Mouse (Mus musculus) naive thymus-derived CD4-positive, alpha-beta T cell, adult 2 months (primary cell): ENCODE measurements around the gene a.
"Not testable (repeated sequence)": the region's sequence is repeated elsewhere in the genome, so short reads cannot be mapped to it uniquely, and the experiment has no call there.

Experiments
- DNase-seq: peaks from one replicate; pipeline ENCODE4 v3.0.0-alpha.2; 2011; ENCODE audit warnings: low read depth

Gene a

DNA sequence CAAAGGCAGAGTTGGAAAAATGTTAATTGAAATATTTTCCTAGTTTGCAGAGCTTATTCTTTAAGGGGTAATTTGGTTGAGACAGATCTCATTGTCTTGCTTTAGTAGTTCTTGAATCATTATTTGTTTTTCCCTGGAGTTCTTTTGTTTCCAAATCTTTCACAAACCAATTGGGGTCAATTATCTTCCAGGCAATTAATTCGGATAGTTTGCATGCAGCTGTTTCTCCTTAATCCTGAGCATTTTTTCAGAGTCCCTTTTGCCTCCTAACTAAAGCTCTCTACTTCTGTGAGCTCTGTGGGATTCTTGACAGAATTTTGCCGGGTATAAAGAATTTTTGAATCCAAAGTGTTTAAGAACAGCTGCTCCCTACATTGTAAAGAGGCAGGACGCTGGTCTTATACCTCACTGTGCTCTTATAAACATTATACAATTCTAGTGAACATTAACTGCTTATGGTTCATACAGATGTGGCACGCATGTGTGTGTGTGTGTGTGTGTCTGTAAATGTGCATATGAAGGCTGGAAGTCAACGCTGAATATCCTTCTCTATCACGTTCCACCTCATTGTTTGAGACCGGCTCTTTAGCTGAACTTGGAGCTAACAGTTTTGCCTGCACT, 134.3 kb downstream of the a start:
- DNase-seq: no peak

DNA sequence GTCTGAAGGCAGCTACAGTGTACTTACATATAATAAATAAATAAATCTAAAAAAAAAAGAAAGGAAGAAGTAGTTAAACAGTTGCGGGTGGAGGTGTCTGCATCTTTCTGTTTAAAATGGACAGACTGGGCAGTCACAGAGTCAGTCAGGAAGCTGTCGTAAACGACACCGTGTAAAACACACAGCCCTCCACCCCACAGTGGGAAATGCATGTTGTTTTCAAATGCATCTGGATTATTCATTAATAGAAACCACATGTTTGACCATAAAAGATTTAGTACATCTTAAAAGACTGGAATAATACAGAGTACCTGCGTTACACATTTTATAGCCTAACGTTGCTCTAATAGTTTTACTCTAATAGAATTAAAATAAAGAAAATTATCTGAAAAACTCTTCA, 135.6 kb downstream of the a start:
- DNase-seq: no peak

DNA sequence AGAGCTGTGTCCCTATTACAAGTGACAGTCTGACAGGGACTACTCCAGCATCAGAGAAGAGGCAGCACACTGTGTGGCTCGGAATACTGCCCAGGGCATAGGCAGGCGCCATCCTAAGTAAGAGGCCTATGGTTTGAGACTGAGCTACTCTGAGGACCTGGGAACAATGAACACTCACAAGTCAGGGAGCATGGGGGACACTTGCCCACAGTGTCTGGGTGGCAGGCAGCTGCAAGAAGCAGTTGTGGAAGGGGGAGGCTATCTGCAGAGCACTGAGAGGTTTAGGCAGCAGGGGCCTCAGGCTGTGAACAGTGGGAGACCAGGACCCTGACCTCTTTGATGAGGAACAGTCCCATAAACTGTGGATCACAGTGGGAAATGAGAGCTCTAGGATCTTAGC, 137.1 kb downstream of the a start:
- DNase-seq: no peak

DNA sequence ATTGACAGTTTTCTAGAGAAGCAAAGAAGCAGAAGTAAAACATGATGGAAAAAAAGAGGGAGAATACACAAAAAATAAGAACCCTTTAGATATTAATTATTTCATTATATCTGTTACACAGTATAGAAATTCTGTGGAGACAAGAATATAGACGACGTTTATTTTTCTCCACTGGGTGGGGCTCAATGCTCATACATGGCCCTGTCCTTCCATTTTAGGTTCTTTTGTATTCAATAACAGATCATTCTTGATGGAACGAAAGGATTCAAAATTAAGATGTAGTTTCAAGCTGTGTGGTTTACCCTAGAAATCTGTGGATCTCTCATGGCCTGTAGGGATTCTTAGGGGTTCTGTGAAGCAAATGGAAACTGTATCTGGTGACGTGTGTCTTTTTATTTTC, 142.7 kb downstream of the a start:
- DNase-seq: peak; percentile 65

DNA sequence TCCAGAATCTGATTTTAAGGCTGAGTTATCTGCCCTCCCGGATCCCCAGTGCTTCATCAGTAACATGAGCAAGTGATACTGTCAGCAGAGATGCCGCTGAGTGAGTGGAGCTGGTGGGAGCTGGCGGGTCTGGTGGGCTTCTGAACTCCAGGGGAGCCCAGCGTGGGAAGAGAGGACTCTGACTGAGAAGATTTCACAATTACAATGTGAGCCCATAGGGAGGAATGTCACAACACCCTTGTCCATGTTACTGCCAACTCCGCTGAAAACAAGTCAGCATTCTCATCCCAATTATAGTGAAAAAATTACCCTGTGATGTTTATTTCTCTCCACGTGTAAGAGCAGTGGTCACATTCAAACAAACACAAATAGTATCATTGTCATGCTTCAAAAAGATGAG, 144.9 kb downstream of the a start:
- DNase-seq: no peak

DNA sequence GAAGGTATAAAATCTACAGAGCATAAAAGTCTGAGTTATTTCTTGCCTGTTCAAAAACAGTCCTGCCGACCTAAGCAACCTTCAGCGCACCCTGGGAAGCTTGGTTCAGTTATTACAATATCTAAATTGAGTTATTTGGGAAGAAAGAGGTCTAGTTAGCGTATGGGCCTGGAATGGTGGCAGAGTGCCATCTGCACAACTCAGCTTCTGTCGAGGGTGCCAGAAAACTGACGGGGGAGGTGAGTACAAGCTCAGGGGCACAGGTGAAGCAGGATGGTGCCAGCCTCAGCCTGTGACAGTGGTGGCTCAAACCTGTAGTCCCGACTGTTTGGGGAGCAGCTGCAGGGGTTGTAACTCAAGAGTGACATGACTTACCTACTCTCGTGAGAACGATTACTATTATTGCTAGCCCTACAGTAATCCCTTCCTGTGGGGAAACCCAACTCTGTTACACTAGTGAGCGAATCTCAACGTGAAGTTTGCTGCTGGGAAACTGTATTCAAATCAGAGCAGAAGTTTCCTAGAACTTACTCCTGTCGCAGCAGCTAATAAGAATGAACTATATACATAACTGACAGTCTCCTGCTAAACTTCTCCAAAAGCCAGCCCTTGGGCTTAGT, 145.4 kb downstream of the a start:
- no peak for DNase-seq

DNA sequence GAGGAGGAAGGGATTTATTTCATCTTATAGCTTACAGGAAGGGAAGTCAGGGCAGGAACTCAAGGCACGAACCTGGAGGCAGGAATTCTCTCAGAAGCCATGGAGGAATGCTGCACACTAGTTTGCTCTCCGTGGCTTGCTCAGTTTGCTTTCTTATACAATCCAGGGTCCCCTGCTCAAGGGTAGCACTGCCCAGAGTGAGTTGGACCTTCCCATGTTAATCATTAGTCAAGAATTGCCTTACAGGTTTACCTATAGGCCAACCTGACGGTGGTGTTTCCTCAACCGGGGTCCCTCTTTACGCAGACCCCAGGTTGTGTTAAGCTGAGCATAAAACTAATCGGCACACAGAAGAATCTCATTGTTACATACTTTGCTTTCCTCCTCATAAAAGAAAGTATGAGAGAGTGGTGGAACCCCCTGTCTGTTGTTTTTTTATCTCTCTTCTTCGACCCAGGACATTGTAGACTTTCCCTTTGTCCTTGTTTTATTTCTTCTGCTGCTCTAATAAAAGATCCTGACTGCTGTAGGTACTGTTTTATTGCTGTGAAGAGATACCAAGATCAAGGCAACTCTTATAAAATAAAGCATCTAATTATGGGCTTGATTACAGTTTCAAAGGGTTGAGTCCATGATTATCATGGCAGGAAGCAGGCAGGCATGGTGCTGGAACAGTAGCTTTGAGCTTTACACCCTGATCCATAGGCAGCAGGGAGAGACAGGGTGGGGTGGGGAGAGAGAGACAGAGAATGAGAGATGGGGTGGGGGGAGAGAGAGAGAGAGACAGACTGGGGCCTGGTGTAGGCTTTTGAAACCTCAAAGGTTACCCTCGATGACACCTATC, 146.6 kb downstream of the a start:
- no peak for DNase-seq

DNA sequence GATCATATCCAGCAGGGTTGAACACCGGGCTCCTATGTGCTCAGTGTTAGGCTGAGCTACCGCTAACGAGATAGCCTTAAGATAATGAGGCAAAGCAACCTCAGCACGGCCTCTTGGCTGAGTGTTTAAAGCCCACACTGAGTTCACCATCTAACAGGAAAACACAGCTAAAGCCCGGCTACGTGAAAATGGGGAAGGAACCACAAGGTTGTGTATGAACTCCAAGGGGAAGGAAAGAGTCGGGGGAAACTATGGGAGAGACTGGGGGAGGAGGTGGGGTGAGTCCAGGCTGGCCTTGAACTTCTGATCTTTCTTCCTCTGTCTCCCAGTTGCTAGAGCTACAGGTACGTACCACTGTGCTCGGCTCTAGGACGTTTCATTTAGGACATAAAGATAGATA, 150.8 kb downstream of the a start:
- DNase-seq: no peak

DNA sequence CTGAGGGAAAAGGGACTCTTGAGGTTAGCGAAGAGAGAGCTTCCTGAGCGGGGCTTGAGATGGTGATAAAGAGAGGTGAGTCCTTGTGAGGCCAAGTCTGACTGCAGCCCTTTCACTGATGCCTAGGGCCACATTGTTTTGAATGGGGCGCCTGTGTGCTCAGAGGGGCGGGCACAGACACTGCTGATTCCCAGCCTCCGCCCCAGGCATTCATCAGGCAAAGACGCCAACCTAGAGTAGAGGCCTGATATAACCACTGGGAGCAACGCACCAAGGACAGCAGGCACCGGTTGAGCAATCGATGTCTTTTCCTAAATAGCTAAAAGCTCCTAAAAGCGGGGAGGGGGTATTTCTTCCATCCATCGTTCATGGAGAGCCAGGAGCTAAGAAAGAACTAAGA, 151.3 kb downstream of the a start:
- DNase-seq: no peak

DNA sequence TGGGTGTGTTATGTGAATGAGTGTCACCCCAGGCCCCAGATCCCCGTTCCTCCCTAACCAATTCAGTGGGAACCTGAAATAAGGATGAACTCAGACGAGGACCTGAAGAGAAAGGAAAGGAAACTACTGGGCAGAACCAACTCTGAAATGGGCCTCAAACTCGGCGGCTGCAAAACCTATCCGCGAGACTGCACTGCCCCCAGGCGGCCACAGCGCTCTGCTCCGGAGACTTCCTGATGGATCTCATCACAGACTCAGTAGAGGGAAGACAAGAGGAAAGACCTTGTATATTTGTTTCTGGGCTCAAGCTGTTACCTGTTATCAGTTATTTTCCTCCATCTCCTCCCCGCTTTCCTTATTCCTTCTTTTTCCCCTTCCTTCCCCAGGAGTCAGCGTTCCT, 151.9 kb downstream of the a start:
- DNase-seq: peak; percentile 64

DNA sequence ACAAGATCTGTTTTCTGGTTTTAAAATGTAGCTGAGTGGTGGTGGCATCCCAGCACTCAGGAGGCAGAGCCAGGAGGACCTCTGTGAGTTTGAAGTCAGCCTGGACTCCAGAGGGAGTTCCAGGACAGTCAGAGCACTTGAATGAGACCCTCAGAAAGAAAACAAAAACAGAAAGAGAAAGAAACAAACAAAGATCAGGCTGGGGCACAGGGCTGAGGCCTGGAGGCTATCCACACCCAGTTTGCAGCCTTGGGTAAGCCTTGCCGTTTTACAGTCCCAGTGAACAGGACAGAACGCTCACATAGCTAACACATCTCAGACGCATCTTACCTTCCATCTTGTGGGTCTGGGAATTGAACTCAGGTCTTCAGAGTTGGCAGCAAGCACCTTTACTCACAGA, 155.7 kb downstream of the a start:
- DNase-seq: no peak

DNA sequence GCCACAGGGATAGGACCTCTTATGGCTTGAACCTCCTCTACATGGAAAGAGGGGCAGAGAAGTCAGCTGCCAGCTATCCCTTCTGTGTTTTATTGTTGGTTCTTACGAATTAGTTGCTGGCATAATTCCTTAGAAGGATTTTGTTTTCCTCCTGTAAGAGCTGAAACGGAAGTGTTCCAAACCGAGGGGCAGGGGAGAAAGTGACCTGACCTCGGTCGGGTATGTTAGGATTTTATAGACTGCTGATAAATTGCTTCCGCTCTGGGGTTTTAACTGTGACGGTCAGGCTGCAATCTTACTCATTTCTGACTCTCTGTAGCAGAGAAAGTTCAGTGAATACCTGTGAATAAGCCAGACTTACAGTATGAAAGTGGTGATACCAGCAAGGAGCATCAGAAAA, 158.2 kb downstream of the a start:
- no peak for DNase-seq

DNA sequence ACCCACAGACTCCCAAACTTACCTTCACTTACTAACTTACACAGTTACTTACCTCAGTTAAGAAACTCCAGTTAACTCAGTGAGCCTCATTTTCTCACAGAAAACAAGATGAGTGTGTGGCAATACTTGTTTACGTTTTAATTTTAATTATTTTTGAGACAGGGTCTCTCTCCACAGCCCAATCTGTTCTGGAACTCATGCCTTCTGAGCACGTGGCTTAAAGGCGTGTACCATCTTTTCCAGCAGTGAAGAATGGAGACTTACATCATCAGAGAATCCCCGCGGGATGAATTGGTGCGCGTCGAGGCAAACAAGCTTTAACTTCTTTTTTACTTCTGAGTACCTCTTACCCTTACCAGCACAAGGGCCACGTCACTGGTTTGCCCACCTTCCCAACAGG, 158.7 kb downstream of the a start:
- no peak for DNase-seq

DNA sequence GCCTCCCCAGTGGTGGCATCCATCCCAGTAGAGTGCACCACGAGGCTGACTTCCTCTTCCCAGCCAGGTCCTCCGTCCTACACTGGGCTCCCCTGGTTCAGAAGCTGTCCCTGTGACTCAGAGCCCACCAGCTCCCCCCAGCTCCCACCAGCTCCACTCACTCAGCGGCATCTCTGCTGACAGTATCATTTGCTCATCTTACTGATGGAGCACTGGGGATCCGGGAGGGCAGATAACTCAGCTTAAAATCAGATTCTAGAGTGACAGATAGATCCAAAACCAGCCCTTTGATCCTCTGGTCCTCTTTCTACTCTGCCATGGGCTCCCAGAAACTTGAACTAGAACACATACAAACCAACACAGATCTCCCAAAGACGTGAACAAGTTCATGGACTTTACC, 159.4 kb downstream of the a start:
- no peak for DNase-seq

DNA sequence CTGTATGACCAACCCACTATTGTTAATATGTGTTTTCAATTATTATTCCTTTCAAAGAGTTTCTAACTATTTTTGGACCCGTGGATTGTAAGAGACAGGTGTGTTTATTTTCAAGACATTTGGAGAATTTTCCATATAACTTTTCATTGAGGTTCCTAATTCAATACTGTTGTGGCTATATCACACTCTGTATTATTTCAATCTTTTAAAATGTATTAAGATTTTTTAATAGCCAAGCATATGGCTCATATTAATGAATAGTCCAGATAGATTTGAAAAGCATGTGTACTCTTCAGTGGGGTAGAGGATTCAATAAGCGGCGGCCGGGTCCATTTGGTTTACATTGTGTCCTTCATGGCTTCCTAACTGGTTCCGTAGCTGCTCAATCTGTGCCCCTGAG, 168.3 kb downstream of the a start:
- no peak for DNase-seq

DNA sequence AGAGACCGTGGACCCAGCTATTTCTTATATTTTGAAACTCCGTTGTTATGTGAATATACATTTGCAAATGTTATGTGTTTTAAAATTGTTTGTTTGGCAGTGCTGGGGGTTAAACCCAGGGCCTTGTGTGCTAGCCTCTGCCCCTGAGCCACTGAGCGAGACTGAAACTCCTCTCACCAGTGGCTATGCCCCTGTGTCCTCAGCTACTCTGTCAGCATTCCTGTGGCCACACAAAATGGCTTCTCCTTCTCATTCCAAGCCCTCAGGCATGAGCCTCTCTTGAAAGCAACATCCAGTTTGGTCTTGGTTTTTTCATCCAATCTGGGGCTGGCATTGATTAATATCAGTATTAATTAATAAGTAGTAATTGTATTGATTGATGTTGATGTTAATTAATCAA, 168.7 kb downstream of the a start:
- no peak for DNase-seq

DNA sequence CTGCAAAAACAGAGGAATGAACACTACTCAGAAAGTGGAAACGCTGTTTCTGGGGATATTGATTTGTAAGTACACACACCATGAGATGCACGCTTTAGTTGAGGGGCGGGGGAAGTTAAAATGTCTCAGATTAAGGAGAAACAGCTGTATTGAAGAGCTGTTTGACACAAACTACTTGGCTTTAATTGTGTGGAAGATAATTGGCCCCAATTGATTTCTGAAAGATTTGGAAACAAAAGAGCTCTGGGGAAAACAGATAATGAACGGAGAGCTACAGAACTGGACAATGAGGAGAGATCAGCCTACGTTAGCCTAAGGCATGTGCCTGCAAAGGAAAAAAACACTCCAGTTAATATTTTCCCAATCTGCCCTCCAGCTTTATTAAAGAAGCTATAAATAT, 172.0 kb downstream of the a start:
- no peak for DNase-seq

DNA sequence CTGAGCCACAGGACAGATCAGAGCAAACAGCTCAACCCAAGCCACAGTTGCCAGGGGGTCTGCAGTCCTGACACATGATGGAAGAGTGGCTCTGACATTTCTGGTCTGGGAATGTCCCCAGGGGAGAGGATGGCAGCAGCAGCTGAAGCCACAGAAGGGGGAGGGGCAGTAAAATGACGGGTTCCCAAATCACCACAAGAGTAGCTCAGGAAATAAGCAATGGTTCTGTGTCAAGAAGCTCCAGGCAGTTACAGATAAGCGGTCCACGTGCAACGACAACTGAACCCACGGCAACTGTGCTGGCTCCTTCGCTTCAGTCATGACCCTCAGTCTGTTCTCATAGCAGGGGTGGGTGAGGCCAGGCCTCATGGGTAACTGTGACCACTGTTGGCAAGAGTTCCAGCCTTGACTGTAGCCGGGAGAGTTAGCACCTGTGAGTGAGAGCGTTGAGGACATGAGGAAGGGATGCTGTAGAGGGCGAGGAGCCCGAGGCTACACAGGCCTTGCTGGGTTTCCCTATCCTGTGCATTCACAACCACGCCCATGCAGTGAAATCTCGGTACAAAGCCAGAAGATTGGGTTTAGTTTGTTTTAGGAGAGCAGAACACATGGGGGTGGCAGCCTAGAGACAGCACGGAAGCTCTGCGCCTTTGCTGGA, 178.7 kb downstream of the a start:
- not testable (repeated sequence) for DNase-seq

DNA sequence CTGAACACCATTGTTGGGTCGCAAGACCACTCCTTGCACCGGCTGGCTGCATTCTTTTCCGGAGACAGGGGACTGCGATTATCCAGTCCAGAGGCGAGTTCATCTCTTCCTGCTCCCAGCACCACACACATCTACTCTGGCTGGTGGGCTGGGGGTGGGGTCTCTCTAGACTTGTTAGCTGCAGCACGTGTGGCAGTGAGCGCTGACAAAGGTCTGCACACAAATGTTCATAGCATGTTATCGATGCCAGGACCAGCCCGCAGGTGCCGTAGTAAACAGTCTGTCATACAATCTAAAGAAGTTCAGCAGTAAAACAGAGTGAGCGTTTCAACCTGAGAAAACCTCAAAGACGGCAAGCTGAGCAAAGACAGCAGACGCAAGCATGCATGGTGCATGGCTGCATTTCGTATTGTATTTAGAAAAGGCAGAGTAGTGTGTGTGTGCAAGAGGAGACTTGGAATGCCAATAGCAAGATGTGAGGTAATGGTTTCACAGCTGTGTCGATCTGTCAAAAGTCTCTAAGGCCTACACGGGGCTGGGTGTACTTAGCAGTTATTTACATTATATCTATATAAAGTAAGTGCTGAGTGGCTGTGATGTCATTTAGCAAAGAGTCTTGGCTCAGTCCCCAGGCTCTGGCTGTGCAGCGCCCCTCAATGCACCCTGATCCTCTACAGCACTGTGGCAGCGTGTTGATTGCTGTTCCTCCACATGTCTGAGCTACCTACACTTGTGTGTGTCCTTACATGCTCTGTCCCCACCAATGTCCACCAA, 180.9 kb downstream of the a start:
- no peak for DNase-seq

DNA sequence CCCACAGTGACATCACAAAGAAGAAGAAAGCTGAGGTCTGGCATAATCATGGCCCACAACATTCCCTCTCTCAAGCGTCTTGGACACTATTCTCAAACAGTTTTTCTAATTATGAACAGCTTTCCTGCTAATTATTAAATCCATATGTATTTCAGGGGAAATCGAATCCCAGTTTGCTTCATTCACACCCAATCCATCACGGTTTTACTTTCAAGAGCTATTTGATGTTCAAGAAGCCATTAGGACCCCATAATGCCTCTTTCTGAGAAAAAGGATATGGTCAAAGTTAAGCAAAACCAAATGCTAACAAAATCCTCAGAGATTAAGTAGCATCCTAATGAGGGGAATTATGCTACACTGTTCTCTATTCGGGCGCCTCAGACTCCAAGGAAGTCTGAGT, 181.8 kb downstream of the a start:
- DNase-seq: no peak

DNA sequence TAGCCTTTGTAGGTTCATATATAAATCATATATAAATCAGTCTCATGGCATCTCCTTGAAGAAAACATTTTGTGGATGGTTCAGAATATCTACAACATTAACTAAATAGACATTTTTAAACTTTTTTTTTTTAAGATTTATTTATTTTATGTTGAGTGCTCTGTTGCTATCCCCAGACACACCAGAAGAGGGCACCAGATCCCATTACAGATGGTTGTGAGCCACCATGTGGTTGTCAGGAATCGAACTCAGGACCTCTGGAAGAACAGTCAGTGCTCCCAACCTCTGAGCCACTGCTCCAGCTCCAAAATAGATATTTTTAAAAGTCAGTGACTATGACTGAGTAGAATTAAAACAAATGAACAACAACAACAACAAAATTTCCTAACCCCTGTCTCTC, 195.4 kb downstream of the a start:
- DNase-seq: no peak

DNA sequence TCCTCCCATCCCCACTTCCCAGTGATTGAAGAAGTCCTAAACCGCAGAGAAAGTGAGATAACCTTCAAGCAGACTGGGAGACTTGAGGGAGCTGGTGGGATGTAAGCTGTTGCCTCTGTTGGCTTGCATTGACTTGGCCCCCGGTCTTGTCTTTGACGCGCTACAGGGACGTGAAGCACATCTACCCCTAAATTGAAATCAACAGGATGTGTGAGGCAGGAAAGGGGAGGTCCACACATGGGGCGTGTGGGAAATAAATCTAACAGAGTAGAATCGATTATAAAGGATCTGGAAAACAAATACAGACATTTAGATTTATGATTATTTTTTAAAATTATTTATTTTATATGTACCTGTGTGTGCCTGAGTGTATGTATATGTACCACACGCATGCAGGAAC, 200.2 kb downstream of the a start:
- peak; percentile 61 for DNase-seq
